Mouse (Mus musculus): ENCODE data around the gene Ddb2. TPM values are rescaled to one million over a fixed set of nuclear protein-coding genes. Genes with fewer than 3 reads are reported as not detected.
"Not testable (repeated sequence)": the region's sequence is repeated elsewhere in the genome, so short reads cannot be mapped to it uniquely, and the experiment has no call there.

Gene Ddb2
- polyA plus RNA-seq, 1 experiment, result 3.3 TPM

GRCm38 (mm10) chr2:91254725-91255380, 18.1 kb upstream of the Ddb2 start:
- TF ChIP-seq POLR2A (IDR thresholded peaks at IDR 0.05; ENCODE audit: low read depth, low read length), result no peak
- no peak for TF ChIP-seq CTCF (IDR thresholded peaks at IDR 0.05; ENCODE audit: extremely low read depth, insufficient read length, insufficient replicate concordance, low read depth, low read length)
- peaks cover 9% of the 10 kb centered on the region; the same call in 1 of the 2 replicates for H3K4me1 ChIP-seq (ENCODE audit: control insufficient read depth, insufficient read depth, insufficient read length, low read length)
- WGBS, result 65% methylated on average over 8 of the region's 8 CpGs
- no peaks in the 10 kb centered on the region for H3K36me3 ChIP-seq (ENCODE audit: control insufficient read depth, insufficient read depth, low read length)
- H3K4me3 ChIP-seq (ENCODE audit: low read depth, low read length), result no peak overlapping the region
- H3K27me3 ChIP-seq (ENCODE audit: control insufficient read depth, insufficient read depth, low read length), result peaks cover 21% of the 10 kb centered on the region
- no peak overlapping the region for H3K27ac ChIP-seq (ENCODE audit: insufficient read depth, low read depth, low read length)

GRCm38 (mm10) chr2:91252512-91252911, 15.7 kb upstream of the Ddb2 start:
- Histone ChIP-seq H3K4me1 (ENCODE audit: control insufficient read depth, insufficient read depth, insufficient read length, low read length) (peaks cover 9% of the 10 kb centered on the region; the same call in 1 of the 2 replicates), H3K4me3 (ENCODE audit: low read depth, low read length) (no peak overlapping the region), H3K27me3 (ENCODE audit: control insufficient read depth, insufficient read depth, low read length) (peaks cover 21% of the 10 kb centered on the region), H3K36me3 (ENCODE audit: control insufficient read depth, insufficient read depth, low read length) (no peaks in the 10 kb centered on the region), H3K27ac (ENCODE audit: insufficient read depth, low read depth, low read length) (no peak overlapping the region)
- TF ChIP-seq POLR2A (IDR thresholded peaks at IDR 0.05; ENCODE audit: low read depth, low read length) (no peak), CTCF (IDR thresholded peaks at IDR 0.05; ENCODE audit: extremely low read depth, insufficient read length, insufficient replicate concordance, low read depth, low read length) (no peak)
- 68% methylated on average over 4 of the region's 4 CpGs for WGBS

DNA sequence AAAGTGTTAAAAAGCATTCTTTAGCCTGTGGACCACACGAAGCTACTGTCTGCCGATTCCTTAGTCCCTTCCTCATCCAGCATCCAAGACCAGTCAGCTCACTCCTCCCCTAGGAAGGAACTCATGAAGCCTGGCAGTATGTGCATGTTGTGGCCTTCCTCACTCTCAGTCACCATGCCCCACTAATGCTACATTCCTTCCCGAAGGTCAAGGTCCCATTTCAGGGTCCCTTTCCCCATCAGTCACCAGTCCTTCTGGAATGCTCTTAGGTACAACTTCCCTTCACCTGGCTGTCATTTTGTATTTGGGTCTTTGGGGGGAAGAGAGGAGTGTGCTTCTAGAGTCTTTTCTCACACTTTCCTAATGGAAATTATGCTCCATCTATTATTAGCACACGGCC, 15.2 kb upstream of the Ddb2 start:
- no peak overlapping the region for H3K27ac ChIP-seq (ENCODE audit: insufficient read depth, low read depth, low read length)
- peaks cover 17% of the 10 kb centered on the region for H3K27me3 ChIP-seq (ENCODE audit: control insufficient read depth, insufficient read depth, low read length)
- peaks cover 6% of the 10 kb centered on the region; the same call in 1 of the 2 replicates for H3K4me1 ChIP-seq (ENCODE audit: control insufficient read depth, insufficient read depth, insufficient read length, low read length)
- H3K36me3 ChIP-seq (ENCODE audit: control insufficient read depth, insufficient read depth, low read length), result no peaks in the 10 kb centered on the region
- TF ChIP-seq POLR2A (IDR thresholded peaks at IDR 0.05; ENCODE audit: low read depth, low read length), result no peak
- no peak for TF ChIP-seq CTCF (IDR thresholded peaks at IDR 0.05; ENCODE audit: extremely low read depth, insufficient read length, insufficient replicate concordance, low read depth, low read length)
- no peak overlapping the region for H3K4me3 ChIP-seq (ENCODE audit: low read depth, low read length)
- WGBS, result 71% methylated on average over 4 of the region's 4 CpGs

- WGBS, result 87% methylated on average over 4 of the region's 4 CpGs
- H3K4me3 ChIP-seq (ENCODE audit: low read depth, low read length), result no peak overlapping the region
- no peaks in the 10 kb centered on the region for H3K36me3 ChIP-seq (ENCODE audit: control insufficient read depth, insufficient read depth, low read length)
- H3K27me3 ChIP-seq (ENCODE audit: control insufficient read depth, insufficient read depth, low read length), result no peaks in the 10 kb centered on the region
- H3K4me1 ChIP-seq (ENCODE audit: control insufficient read depth, insufficient read depth, insufficient read length, low read length), result peaks cover 2% of the 10 kb centered on the region
- TF ChIP-seq CTCF (IDR thresholded peaks at IDR 0.05; ENCODE audit: extremely low read depth, insufficient read length, insufficient replicate concordance, low read depth, low read length), result no peak
- no peak for TF ChIP-seq POLR2A (IDR thresholded peaks at IDR 0.05; ENCODE audit: low read depth, low read length)
- no peak overlapping the region for H3K27ac ChIP-seq (ENCODE audit: insufficient read depth, low read depth, low read length)
These were observed 11.6 kb upstream of the Ddb2 start for GRCm38 (mm10) chr2:91248366-91248765.

DNA sequence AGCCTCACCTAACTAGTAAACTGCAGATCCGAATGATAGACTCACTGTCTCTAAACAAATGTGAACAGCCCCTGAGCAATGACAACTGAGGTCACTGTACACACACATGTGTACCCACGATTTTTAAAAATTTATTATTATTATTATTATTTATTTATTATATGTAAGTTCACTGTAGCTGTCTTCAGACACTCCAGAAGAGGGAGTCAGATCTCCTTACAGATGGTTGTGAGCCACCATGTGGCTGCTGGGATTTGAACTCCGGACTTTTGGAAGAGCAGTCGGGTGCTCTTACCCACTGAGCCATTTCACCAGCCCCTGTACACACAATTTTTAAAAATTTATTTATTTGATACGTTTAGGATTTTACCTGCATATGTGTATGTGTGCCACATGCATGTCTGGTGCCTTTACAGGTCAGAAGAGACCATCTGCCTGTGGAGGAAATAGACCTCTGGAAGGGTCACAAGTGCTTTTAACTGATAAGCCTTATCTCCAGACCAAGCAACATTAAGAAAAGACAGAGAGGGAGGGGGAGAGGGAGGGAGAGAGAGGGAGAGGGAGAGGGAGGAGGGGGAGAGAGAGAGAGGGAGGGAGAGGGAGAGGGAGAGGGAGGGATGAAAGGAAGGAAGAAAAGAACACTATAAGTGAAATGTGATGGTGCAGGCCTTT, 7.9 kb upstream of the Ddb2 start:
- H3K27me3 ChIP-seq (ENCODE audit: control insufficient read depth, insufficient read depth, low read length), result no peaks in the 10 kb centered on the region
- peaks cover 3% of the 10 kb centered on the region for H3K4me1 ChIP-seq (ENCODE audit: control insufficient read depth, insufficient read depth, insufficient read length, low read length)
- H3K27ac ChIP-seq (ENCODE audit: insufficient read depth, low read depth, low read length), result no peak overlapping the region
- WGBS, result 61% methylated on average over 5 of the region's 5 CpGs
- no peak for TF ChIP-seq CTCF (IDR thresholded peaks at IDR 0.05; ENCODE audit: extremely low read depth, insufficient read length, insufficient replicate concordance, low read depth, low read length)
- TF ChIP-seq POLR2A (IDR thresholded peaks at IDR 0.05; ENCODE audit: low read depth, low read length), result no peak
- no peaks in the 10 kb centered on the region for H3K36me3 ChIP-seq (ENCODE audit: control insufficient read depth, insufficient read depth, low read length)
- H3K4me3 ChIP-seq (ENCODE audit: low read depth, low read length), result no peak overlapping the region

DNA sequence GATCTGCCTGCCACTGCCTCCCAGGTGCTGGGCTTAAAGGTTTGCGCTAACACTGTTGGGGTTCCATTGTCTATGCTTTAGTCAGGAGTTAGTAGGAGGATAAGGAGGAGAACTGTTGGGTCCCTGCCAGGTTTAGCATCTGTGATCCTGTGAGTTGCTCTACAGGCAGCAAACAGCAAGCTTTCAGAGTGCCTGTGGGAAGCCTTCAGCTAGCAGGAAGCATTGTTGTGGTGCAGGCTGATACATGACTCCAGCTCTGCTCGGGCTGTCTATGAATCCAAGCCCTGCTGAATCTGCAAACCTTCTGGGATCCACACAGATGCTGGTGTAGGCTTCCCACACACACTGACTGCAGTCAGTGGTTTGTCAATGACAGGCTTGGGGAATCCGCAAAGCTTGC, 6.6 kb upstream of the Ddb2 start:
- Histone ChIP-seq H3K4me3 (ENCODE audit: low read depth, low read length) (no peak overlapping the region), H3K36me3 (ENCODE audit: control insufficient read depth, insufficient read depth, low read length) (no peaks in the 10 kb centered on the region), H3K27me3 (ENCODE audit: control insufficient read depth, insufficient read depth, low read length) (no peaks in the 10 kb centered on the region), H3K4me1 (ENCODE audit: control insufficient read depth, insufficient read depth, insufficient read length, low read length) (peaks cover 3% of the 10 kb centered on the region), H3K27ac (ENCODE audit: insufficient read depth, low read depth, low read length) (no peak overlapping the region)
- 55% methylated on average over 3 of the region's 3 CpGs for WGBS
- TF ChIP-seq POLR2A (IDR thresholded peaks at IDR 0.05; ENCODE audit: low read depth, low read length) (no peak), CTCF (IDR thresholded peaks at IDR 0.05; ENCODE audit: extremely low read depth, insufficient read length, insufficient replicate concordance, low read depth, low read length) (no peak)

GRCm38 (mm10) chr2:91242547-91242946, 5.8 kb upstream of the Ddb2 start:
- no peaks in the 10 kb centered on the region for H3K27me3 ChIP-seq (ENCODE audit: control insufficient read depth, insufficient read depth, low read length)
- TF ChIP-seq POLR2A (IDR thresholded peaks at IDR 0.05; ENCODE audit: low read depth, low read length), result no peak
- TF ChIP-seq CTCF (IDR thresholded peaks at IDR 0.05; ENCODE audit: extremely low read depth, insufficient read length, insufficient replicate concordance, low read depth, low read length), result no peak
- no peak overlapping the region for H3K4me3 ChIP-seq (ENCODE audit: low read depth, low read length)
- 26% methylated on average over 5 of the region's 5 CpGs for WGBS
- H3K27ac ChIP-seq (ENCODE audit: insufficient read depth, low read depth, low read length), result no peak overlapping the region
- peaks cover 3% of the 10 kb centered on the region for H3K4me1 ChIP-seq (ENCODE audit: control insufficient read depth, insufficient read depth, insufficient read length, low read length)
- no peaks in the 10 kb centered on the region for H3K36me3 ChIP-seq (ENCODE audit: control insufficient read depth, insufficient read depth, low read length)

DNA sequence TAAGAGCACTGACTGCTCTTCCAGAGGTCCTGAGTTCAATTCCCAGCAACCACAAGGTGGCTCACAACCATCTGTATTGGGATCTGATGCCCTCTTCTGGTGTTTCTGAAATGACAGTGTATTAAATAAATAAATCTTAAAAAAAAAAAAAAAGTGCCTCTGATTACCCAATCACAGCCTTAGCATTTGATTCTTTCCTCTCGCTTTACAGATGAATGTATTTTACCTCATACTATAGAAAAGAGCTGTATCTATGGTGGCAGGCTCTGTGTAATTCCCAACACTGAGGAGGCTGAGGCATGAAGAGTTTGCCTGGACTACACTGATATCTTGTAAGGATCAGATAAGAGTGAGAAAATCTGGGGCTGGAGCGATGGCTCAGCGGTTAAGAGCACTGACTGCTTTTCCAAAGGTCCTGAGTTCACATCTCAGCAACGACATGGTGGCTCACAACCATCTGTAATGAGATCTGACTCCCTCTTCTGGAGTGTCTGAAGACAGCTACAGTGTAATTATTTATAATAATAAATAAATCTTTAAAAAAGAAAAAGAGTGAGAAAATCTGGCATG, 814 bp upstream of the Ddb2 start:
- 6% methylated on average over 4 of the region's 4 CpGs for WGBS
- Histone ChIP-seq H3K27ac (ENCODE audit: insufficient read depth, low read depth, low read length) (peak overlapping the region; percentile 69), H3K4me3 (ENCODE audit: low read depth, low read length) (peak overlapping the region; percentile 61; the same call in 1 of the 2 replicates)
- H3K36me3 ChIP-seq (ENCODE audit: control insufficient read depth, insufficient read depth, low read length); H3K4me1 ChIP-seq (ENCODE audit: control insufficient read depth, insufficient read depth, insufficient read length, low read length); H3K27me3 ChIP-seq (ENCODE audit: control insufficient read depth, insufficient read depth, low read length): not testable (repeated sequence)

Measured in small intestine, adult 2 months (tissue).